Mouse (Mus musculus): ENCODE measurements around the gene Slc35e2. TPM values are rescaled to one million over a fixed set of nuclear protein-coding genes. Genes with fewer than 3 reads are reported as not detected.

Slc35e2 gene
- polyA plus RNA-seq, 1 experiment: 6.3 TPM

DNA sequence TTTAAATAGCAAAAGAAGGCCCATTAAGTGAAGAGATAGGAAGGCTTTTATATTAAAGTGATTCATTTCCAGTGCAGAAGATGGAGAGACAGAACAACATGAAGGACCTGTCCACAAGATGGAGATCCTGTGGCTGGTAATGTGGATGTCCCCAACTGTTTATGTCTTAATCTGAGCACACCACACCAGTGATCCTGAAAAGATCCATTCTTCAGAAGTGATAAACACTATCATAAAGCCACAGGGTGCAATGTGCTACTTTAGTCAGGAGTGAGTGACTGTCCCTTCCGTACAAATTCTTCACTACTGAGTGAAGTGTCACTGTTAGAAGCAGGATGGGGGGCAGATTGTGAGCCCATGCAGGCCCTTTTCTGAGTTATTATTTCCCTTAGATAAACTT, 1.5 kb downstream of the Slc35e2 start:
- Histone ChIP-seq H3ac (ENCODE audit: control insufficient read depth, insufficient read length, low read depth) (peak overlapping the region; percentile 18), H3K79me3 (ENCODE audit: low read depth) (peaks cover 36% of the 10 kb centered on the region), H3K27me3 (ENCODE audit: control insufficient read depth, insufficient read depth, insufficient read length) (no peaks in the 10 kb centered on the region), H3K36me3 (ENCODE audit: control insufficient read depth, insufficient read depth) (peaks cover 23% of the 10 kb centered on the region), H3K4me3 (ENCODE audit: insufficient read depth, poor library complexity, severe bottlenecking) (peak overlapping the region; percentile 71), H3K79me2 (ENCODE audit: control insufficient read depth, insufficient read depth) (peaks cover 69% of the 10 kb centered on the region)
- TF ChIP-seq MYOD1 (IDR thresholded peaks at IDR 0.05; ENCODE audit: control insufficient read depth, insufficient read length, low read depth) (no peak), MYOG (IDR thresholded peaks at IDR 0.05; ENCODE audit: control insufficient read depth, extremely low read depth, insufficient read length) (no peak), FOSL1 (IDR thresholded peaks at IDR 0.05; ENCODE audit: insufficient read depth, low read length, poor library complexity, severe bottlenecking) (no peak), CTCF (IDR thresholded peaks at IDR 0.05; ENCODE audit: control insufficient read depth, insufficient read depth, insufficient read length) (no peak), USF1 (IDR thresholded peaks at IDR 0.05; ENCODE audit: low read depth) (no peak), MAX (IDR thresholded peaks at IDR 0.05) (no peak), CEBPB (IDR thresholded peaks at IDR 0.05; ENCODE audit: low read depth) (no peak)

- TF ChIP-seq MYOG (IDR thresholded peaks at IDR 0.05; ENCODE audit: control insufficient read depth, extremely low read depth, insufficient read length) (no peak), FOSL1 (IDR thresholded peaks at IDR 0.05; ENCODE audit: insufficient read depth, low read length, poor library complexity, severe bottlenecking) (no peak), MAX (IDR thresholded peaks at IDR 0.05) (no peak), CEBPB (IDR thresholded peaks at IDR 0.05; ENCODE audit: low read depth) (no peak), MYOD1 (IDR thresholded peaks at IDR 0.05; ENCODE audit: control insufficient read depth, insufficient read length, low read depth) (no peak), CTCF (IDR thresholded peaks at IDR 0.05; ENCODE audit: control insufficient read depth, insufficient read depth, insufficient read length) (no peak), USF1 (IDR thresholded peaks at IDR 0.05; ENCODE audit: low read depth) (no peak)
- Histone ChIP-seq H3K27me3 (ENCODE audit: control insufficient read depth, insufficient read depth, insufficient read length) (no peaks in the 10 kb centered on the region), H3K4me3 (ENCODE audit: insufficient read depth, poor library complexity, severe bottlenecking) (no peak overlapping the region), H3K36me3 (ENCODE audit: control insufficient read depth, insufficient read depth) (peaks cover 23% of the 10 kb centered on the region), H3K79me3 (ENCODE audit: low read depth) (peaks cover 38% of the 10 kb centered on the region), H3K79me2 (ENCODE audit: control insufficient read depth, insufficient read depth) (peaks cover 74% of the 10 kb centered on the region), H3ac (ENCODE audit: control insufficient read depth, insufficient read length, low read depth) (no peak overlapping the region)
Measured at GRCm38 (mm10) chr4:155603801-155604200, 2.6 kb downstream of the Slc35e2 start.

GRCm38 (mm10) chr4:155605132-155605531, 3.9 kb downstream of the Slc35e2 start:
- Histone ChIP-seq H3K79me3 (ENCODE audit: low read depth) (peaks cover 36% of the 10 kb centered on the region), H3K27me3 (ENCODE audit: control insufficient read depth, insufficient read depth, insufficient read length) (no peaks in the 10 kb centered on the region), H3K4me3 (ENCODE audit: insufficient read depth, poor library complexity, severe bottlenecking) (no peak overlapping the region), H3ac (ENCODE audit: control insufficient read depth, insufficient read length, low read depth) (no peak overlapping the region), H3K36me3 (ENCODE audit: control insufficient read depth, insufficient read depth) (peaks cover 29% of the 10 kb centered on the region), H3K79me2 (ENCODE audit: control insufficient read depth, insufficient read depth) (peaks cover 69% of the 10 kb centered on the region)
- TF ChIP-seq FOSL1 (IDR thresholded peaks at IDR 0.05; ENCODE audit: insufficient read depth, low read length, poor library complexity, severe bottlenecking) (no peak), MYOG (IDR thresholded peaks at IDR 0.05; ENCODE audit: control insufficient read depth, extremely low read depth, insufficient read length) (no peak), USF1 (IDR thresholded peaks at IDR 0.05; ENCODE audit: low read depth) (no peak), MYOD1 (IDR thresholded peaks at IDR 0.05; ENCODE audit: control insufficient read depth, insufficient read length, low read depth) (no peak), MAX (IDR thresholded peaks at IDR 0.05) (no peak), CTCF (IDR thresholded peaks at IDR 0.05; ENCODE audit: control insufficient read depth, insufficient read depth, insufficient read length) (no peak), CEBPB (IDR thresholded peaks at IDR 0.05; ENCODE audit: low read depth) (no peak)

GRCm38 (mm10) chr4:155606825-155607224, 5.6 kb downstream of the Slc35e2 start:
- Histone ChIP-seq H3K36me3 (ENCODE audit: control insufficient read depth, insufficient read depth) (peaks cover 37% of the 10 kb centered on the region), H3ac (ENCODE audit: control insufficient read depth, insufficient read length, low read depth) (no peak overlapping the region), H3K79me2 (ENCODE audit: control insufficient read depth, insufficient read depth) (peaks cover 61% of the 10 kb centered on the region), H3K79me3 (ENCODE audit: low read depth) (peaks cover 36% of the 10 kb centered on the region), H3K4me3 (ENCODE audit: insufficient read depth, poor library complexity, severe bottlenecking) (no peak overlapping the region), H3K27me3 (ENCODE audit: control insufficient read depth, insufficient read depth, insufficient read length) (no peaks in the 10 kb centered on the region)
- no peak for TF ChIP-seq MYOG (IDR thresholded peaks at IDR 0.05; ENCODE audit: control insufficient read depth, extremely low read depth, insufficient read length)

GRCm38 (mm10) chr4:155611860-155612259, 10.6 kb downstream of the Slc35e2 start:
- peaks cover 55% of the 10 kb centered on the region for H3K36me3 ChIP-seq (ENCODE audit: control insufficient read depth, insufficient read depth)
- TF ChIP-seq CTCF (IDR thresholded peaks at IDR 0.05; ENCODE audit: control insufficient read depth, insufficient read depth, insufficient read length): no peak
- TF ChIP-seq USF1 (IDR thresholded peaks at IDR 0.05; ENCODE audit: low read depth): no peak
- no peak for TF ChIP-seq MAX (IDR thresholded peaks at IDR 0.05)

GRCm38 (mm10) chr4:155613264-155613663, 12.0 kb downstream of the Slc35e2 start:
- H3K4me3 ChIP-seq (ENCODE audit: insufficient read depth, poor library complexity, severe bottlenecking): no peak overlapping the region
- no peak overlapping the region for H3ac ChIP-seq (ENCODE audit: control insufficient read depth, insufficient read length, low read depth)
- peaks cover 69% of the 10 kb centered on the region for H3K36me3 ChIP-seq (ENCODE audit: control insufficient read depth, insufficient read depth)
- H3K27me3 ChIP-seq (ENCODE audit: control insufficient read depth, insufficient read depth, insufficient read length): no peaks in the 10 kb centered on the region
- no peaks in the 10 kb centered on the region for H3K79me2 ChIP-seq (ENCODE audit: control insufficient read depth, insufficient read depth)
- TF ChIP-seq CEBPB (IDR thresholded peaks at IDR 0.05; ENCODE audit: low read depth) (no peak), MYOD1 (IDR thresholded peaks at IDR 0.05; ENCODE audit: control insufficient read depth, insufficient read length, low read depth) (no peak), MYOG (IDR thresholded peaks at IDR 0.05; ENCODE audit: control insufficient read depth, extremely low read depth, insufficient read length) (no peak), MAX (IDR thresholded peaks at IDR 0.05) (no peak), CTCF (IDR thresholded peaks at IDR 0.05; ENCODE audit: control insufficient read depth, insufficient read depth, insufficient read length) (no peak), USF1 (IDR thresholded peaks at IDR 0.05; ENCODE audit: low read depth) (no peak), FOSL1 (IDR thresholded peaks at IDR 0.05; ENCODE audit: insufficient read depth, low read length, poor library complexity, severe bottlenecking) (no peak)
- no peaks in the 10 kb centered on the region for H3K79me3 ChIP-seq (ENCODE audit: low read depth)

More at GRCm38 (mm10) chr4:155611860-155612259, 10.6 kb downstream of the Slc35e2 start:
- Histone ChIP-seq H3K79me2 (ENCODE audit: control insufficient read depth, insufficient read depth) (peaks cover 14% of the 10 kb centered on the region), H3ac (ENCODE audit: control insufficient read depth, insufficient read length, low read depth) (no peak overlapping the region), H3K27me3 (ENCODE audit: control insufficient read depth, insufficient read depth, insufficient read length) (no peaks in the 10 kb centered on the region), H3K79me3 (ENCODE audit: low read depth) (peaks cover 7% of the 10 kb centered on the region), H3K4me3 (ENCODE audit: insufficient read depth, poor library complexity, severe bottlenecking) (no peak overlapping the region)

Data from C2C12 (cell line).